Mouse (Mus musculus) thymus, postnatal 0 days (tissue): Measurements from ENCODE around the gene Txndc17. TPM values are rescaled to one million over a fixed set of nuclear protein-coding genes. Genes with fewer than 3 reads are reported as not detected.

Experiments
- DNase-seq: peaks from one replicate; pipeline ENCODE4 v3.0.0-alpha.2; 2015; ENCODE audit warnings: low spot score
- polyA plus RNA-seq: library from polyadenylated mRNA; unstranded; fragments of >200 nt; fragmentation: Nextera tagmentation; extraction: Ambion mirVana; gene quantifications from 2 replicates; pipeline ENCODE4 v1.2.1, GENCODE M21; 2015

Txndc17 gene
- polyA plus RNA-seq, 1 experiment from 2014 or later: 164 TPM

DNA sequence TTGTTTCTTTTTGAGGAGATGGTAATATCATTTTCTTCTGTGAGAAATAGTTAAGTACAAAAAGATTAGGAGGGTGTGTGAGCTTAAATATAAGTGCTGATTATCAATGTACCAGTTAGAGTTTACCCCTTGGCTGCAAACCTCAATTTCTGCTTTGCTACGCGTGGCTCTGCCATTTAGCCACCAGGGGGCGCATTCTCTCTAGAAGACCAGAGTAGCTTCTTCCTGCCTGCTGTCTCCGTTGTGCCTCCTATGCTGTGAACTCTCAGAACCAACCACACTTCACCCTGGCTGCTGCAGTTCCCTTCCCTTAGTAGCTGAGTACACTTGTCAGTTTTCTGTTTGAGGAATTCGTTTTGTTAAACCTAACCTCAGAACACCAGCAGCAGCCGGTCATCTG is 13.9 kb downstream of the Txndc17 start:
- DNase-seq: peak; percentile 86

DNA sequence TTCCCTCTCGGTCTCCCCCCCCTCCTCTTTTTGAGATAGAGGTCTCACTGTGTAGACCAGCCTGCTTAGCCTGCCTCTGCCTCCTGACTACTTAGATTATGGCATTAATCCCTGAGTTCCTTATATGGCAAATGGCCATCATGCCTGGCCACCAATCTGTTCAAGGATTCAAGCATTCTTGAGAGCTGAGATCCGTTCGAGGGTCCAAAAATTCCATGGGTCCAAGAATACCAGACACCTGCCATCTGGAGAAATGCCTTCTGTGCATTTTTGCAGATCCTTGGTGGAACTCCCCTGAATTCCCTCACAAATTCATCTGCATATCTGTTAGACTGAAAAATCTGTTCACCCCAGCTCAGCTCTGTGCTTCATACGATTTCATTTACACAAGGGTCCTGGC is 16.1 kb downstream of the Txndc17 start:
- DNase-seq: no peak

DNA sequence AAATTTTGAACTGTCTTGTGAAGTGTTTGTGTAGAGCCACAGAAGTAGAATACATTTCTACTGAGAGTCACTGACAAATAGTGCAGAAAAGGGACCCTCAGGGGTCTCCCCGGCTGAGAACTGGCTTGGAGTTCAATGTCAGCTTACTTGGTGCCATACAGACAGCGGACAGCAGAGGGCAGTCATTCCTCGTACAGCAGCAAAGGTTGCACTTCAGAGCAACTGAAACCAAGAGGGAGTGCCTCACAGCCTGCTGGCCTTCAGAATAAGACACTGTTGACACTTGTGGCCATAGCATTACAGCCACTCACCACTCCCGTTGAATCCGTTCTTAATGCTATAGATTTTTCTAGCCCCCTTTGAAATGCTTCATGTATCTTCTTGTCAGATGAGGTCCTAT is 17.5 kb downstream of the Txndc17 start:
- peak; percentile 59 for DNase-seq

DNA sequence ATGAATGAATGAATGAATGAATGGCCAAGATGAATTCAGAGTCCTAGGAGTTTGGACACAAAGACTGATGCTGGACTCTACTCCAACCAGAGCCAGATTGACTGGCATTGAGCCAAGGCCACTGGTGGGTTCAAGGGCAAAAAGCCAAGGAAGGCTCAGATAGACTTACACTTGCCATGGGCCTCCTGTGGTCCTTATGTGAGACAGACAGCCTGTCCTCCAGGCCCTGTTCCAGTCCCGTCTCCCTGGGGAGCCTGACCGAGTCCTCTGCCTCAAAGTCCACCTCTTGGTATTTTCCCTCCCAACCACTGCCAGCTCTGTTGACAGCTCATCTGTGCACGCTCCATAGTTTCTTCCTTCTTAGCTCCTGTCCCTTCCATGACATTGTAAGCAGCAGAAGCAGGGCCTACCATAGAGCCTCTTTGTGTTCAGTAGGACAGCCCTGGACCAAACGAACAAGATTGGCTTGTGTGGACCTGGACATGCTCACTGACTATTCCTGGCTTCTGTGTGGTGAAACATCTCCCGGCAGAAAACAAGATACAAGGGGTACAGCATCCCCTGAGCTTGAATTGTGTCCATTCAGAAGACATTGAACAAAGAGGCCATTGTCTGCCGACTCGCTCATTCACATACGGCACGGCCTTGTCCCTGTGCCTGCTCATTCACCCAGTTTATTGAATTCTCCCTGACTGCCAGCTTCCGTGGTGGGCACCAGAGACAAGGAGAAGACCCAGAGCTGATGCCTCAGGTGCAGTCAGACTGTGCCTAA is 18.9 kb downstream of the Txndc17 start:
- no peak for DNase-seq

DNA sequence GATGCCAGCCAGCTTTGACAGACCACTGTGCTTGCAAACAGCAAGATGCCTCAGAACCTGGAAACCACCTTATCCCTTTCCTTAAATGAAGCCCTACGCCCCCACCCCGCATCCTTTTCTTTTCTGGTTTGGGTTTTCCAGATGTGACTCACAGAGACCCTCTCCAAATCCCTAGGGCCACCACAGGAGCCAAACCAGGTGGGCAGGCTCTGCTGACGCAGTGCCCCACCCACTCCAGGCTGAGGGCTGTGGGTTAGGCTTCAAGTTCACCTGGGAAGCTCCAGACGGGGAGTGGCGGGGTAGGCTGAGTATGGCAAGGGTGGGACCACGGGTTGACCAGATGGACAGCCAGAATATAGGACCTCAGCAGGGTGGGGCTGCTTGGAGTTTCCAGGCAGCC is 19.6 kb downstream of the Txndc17 start:
- DNase-seq: no peak

DNA sequence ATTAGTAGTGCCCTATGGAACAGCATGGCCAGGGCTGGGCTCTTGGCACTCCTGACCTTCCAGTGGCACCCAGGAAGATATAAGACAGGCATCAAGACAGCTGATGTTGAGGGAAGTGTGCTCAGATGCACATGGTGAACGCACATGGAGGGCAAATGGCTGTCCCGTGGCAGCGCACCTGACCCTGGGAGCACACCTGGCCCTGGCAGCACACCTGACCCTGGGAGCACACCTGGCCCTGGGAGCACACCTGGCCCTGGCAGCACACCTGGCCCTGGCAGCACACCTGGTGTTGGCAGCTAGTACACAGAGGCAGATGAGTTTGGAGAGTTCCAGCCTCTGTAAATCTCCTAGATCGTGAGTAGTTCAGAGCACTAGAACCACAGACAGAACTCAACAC is 21.2 kb downstream of the Txndc17 start:
- DNase-seq: no peak

DNA sequence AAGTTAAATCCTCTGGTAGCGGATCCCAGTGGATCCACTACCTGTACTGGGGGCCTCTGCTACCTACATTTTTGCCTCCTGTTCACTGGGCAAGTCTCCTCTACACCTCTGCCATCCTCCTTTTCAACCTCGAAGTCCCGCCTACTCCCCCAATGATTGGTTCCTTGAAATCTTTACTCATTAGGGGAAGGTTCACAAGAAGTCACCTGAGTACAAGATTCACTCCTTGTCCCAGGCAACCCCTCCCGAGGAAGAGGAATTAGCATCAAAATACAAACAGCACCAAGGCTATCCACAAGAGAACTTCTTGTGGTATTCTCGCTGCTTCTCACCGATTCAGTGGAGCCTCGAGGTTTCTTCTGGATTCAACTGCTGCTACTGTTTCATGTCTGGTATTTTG is 24.7 kb downstream of the Txndc17 start:
- no peak for DNase-seq

DNA sequence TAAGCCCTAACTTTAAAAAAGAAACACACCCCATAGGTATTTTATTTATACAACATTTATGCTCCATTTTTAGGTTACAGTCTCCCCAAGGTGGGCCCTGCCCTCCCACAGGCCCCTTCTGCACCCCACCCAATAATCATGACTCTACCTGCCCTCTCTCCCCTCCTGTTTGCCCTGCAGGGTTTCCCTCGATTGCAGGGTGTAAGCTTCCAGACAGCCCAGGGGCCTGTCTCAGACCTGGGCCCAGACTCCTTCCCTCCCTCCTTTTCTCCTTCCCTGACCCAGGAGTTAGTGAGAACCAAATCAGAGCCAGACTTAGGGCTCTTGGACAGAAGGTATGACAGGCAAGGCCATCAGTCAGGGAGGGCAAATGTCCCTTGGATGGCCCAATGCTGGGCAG is 25.6 kb downstream of the Txndc17 start:
- no peak for DNase-seq

DNA sequence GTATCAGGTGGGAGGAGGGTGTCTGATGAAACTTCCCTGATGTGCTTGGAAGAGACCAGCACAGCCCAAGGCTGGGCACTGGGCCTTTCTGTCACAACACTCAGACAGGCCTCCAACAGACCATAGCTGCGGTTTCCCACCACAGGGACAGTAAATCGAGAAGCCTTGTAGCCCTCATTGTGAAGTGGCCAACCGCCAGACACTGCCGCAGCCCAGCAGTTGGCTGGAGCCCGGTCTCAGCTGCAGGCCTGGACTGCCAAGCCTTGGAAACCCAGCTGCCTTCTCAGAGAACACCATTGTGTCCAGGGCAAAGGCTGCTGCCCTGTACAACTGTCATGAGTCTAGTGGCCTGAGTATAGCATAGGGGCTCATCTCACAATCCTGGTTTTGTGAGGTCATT is 26.7 kb downstream of the Txndc17 start:
- no peak for DNase-seq

DNA sequence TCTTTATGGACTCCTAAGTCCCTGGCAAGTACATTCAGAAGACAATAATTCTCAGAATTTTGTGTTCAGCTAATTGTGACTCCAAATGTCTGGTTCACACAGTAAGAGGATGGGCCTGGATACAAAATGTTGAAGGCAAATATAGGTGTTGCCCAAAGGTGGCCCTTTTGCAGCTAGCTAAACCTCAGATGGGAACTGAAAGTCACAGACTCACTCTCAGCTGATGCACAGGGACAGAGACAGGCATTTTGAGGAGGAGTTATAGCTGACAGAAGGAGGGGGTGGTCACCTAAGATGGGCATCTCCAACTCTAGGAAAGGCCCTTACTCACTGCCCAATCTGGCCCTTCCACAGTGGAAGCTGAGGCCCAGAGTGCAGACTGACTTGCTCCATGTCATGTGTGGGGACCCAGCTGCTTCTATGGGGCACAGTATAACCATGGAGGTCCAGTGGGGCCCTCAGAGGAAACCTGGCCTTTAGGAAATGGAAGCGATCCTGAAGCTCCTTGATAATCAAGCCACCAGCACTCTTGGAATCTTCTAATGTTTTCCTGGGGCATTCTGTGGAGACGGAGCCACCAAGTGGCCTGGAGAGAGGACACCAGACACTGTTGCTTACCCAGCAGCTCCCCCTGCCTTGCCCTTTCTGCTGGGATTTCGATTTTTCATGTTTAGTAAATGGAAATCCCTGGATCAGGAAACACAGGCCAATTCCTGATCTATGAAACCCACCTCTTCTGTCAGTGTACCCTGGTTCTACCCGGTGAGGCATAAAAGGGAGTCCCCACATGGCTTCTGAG is 32.9 kb downstream of the Txndc17 start:
- DNase-seq: no peak

DNA sequence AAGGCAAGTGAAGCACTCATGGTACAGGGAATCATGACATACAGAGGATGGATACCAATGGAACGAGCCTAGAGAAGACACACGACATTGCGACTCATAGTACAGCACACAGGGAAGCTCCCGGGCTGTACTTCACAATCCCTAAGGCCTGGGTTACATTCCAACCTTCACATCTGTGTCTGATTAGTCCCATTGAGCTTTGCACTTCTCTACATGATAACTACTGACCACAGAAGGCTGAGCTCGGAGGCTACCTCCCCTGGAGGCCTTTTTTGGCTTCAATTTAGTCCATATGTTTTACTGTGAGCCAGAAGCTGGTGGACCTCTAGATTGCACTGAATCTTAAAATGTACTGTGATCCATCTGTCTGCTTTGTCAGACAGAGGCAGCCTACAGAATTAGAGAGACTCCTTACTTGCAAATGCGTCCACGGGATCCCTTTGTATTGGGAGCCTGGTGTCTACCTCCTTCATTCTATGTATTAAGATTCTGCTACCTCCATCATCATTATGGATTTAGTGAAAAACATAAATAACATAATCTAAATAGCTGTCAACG is 37.9 kb downstream of the Txndc17 start:
- no peak for DNase-seq

DNA sequence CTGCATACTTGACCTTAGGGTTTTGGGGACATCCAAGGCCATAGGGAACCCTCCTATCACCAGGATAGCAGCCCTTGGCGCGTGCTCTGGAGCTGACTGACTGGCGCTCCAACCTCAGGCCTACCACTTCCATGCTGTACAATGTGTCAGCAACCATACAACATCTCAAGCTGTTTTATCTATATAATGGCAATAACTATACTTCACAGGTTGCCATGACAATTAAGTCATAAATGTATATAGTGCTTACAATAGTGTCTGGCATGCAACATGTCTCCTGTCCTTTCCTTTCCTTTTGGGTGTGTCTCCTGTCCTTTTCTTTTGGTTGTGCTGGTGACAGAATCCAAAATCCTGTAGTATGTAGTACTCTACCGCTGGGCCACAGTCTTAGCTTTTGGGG is 48.3 kb downstream of the Txndc17 start:
- no peak for DNase-seq

DNA sequence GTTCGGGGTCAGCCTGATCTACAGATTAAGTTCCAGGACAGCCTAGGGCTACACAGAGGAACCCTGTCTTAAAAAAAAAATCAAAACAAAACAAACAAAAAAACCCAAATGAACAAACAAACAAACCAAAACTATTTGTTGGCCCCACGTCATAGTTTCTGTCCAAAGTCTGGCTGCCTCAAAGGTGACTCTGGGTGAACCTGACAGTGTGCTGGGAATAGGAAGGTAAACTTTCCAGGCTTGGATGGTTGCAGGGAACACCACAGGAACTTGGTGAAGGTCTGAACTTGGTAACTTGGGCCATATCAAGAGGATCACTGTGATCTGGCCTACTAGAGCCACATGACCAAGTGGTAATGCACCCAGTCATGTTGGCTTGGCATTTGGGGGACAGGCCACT is 49.1 kb downstream of the Txndc17 start:
- no peak for DNase-seq

Other genes with a start within 250 kb of the Txndc17 start
- gene Aipl1, start 170.0 kb upstream of the Txndc17 start, polyA plus RNA-seq: 1.2 and 1.6 TPM in 2 replicates
- gene Pimreg, start 165.5 kb upstream of the Txndc17 start, polyA plus RNA-seq: 74.2 and 88.2 TPM in 2 replicates
- 0.05 and 0.14 TPM in 2 replicates for gene Pitpnm3, start 71.8 kb upstream of the Txndc17 start, polyA plus RNA-seq
- gene Gm43951, start 707 bp upstream of the Txndc17 start, polyA plus RNA-seq: 0.06 and 0.07 TPM in 2 replicates
- gene 4933427D14Rik, start 88 bp upstream of the Txndc17 start, polyA plus RNA-seq: 19.2 and 20.7 TPM in 2 replicates
- 50.1 and 52.1 TPM in 2 replicates for gene Med31, start 8.0 kb downstream of the Txndc17 start, polyA plus RNA-seq
- not detected in 2 replicates for gene Slc13a5, start 59.7 kb downstream of the Txndc17 start, polyA plus RNA-seq
- gene Xaf1, start 94.1 kb downstream of the Txndc17 start, polyA plus RNA-seq: 65.3 and 68.3 TPM in 2 replicates
- gene Fbxo39, start 106.9 kb downstream of the Txndc17 start, polyA plus RNA-seq: 0.16 TPM in 1 of 2 replicates, not detected in the other
- 0.60 and 0.62 TPM in 2 replicates for gene Tekt1, start 154.9 kb downstream of the Txndc17 start, polyA plus RNA-seq
- gene Smtnl2, start 204.2 kb downstream of the Txndc17 start, polyA plus RNA-seq: 3.3 and 4.1 TPM in 2 replicates
- gene Ggt6, start 228.0 kb downstream of the Txndc17 start, polyA plus RNA-seq: 1.0 and 1.1 TPM in 2 replicates
- gene Mybbp1a, start 233.8 kb downstream of the Txndc17 start, polyA plus RNA-seq: 124 and 128 TPM in 2 replicates